Mouse (Mus musculus) liver, embryonic 14.5 days (tissue): ENCODE measurements around the gene Gng8.

Experiments used
- CTCF ChIP-seq: IDR thresholded peaks from 2 replicates; pipeline ENCODE4 v1.5.1; 2016; ENCODE audit warnings: antibody characterized with exemption, low read depth, control low read depth
- EP300 ChIP-seq: IDR thresholded peaks from 2 replicates; pipeline ENCODE4 v1.6.1; 2016; ENCODE audit warnings: antibody characterized with exemption, low read depth

GRCm38 (mm10) chr7:16930850-16931249 lies 39.3 kb downstream of the Gng8 start:
- TF ChIP-seq CTCF (peak; percentile 83), EP300 (no peak)
